Mouse (Mus musculus): ENCODE measurements around the gene Skint9. TPM values are rescaled to one million over a fixed set of nuclear protein-coding genes. Genes with fewer than 3 reads are reported as not detected.
"Not testable (repeated sequence)": the region's sequence is repeated elsewhere in the genome, so short reads cannot be mapped to it uniquely, and the experiment has no call there.

Skint9 gene
- not detected in 2 replicates for polyA plus RNA-seq (2015; fragmentation: Nextera tagmentation; extraction: Ambion mirVana)

DNA sequence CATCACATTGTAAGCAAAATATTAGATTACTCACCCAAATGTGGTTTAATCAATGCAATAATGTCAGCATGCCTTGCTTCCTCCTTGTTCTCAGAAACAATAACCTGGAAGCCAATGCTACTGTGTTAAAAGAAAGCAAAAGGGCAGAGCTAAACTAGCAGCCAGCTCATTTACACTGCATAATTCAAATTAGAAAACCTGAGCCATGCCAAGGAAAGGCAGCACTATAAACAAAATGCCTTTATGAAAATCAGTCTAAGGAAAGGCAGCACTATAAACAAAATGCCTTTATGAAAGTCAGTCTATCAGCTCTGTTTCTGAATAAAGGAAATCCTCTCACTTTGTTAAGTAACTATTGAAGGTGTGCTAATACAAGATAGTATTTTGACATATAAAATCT is at the start of gene Skint9:
Gene Skint9 (minus strand): TSS at position 101 of the 400 bp plus-strand sequence.
- ATAC-seq (ENCODE audit: low FRiP score, low TSS enrichment) (no peak), DNase-seq (ENCODE audit: low spot score) (no peak)
- TF ChIP-seq CTCF (IDR thresholded peaks at IDR 0.05; ENCODE audit: low read depth): no peak
- TF ChIP-seq EP300 (optimal IDR thresholded peaks at IDR 0.05): no peak
- no peak within 1 kb of the TSS for H3K27ac ChIP-seq (replicated peaks)
- no peaks in the 10 kb centered on the region for H3K9me3 ChIP-seq (ENCODE audit: control insufficient read depth, low read length)
- H3K36me3 ChIP-seq (ENCODE audit: control insufficient read depth, insufficient read depth, low read length): no peaks in the 10 kb centered on the region
- no peaks in the 10 kb centered on the region for H3K27me3 ChIP-seq (ENCODE audit: control insufficient read depth, insufficient read depth, low read length)
- H3K4me1 ChIP-seq (replicated peaks; ENCODE audit: control insufficient read depth, insufficient read depth): no peaks in the 10 kb centered on the region
- no peak within 1 kb of the TSS for H3K9ac ChIP-seq (ENCODE audit: low read length)
- no peak within 1 kb of the TSS for H3K4me2 ChIP-seq (replicated peaks; ENCODE audit: low read depth)
- H3K4me3 ChIP-seq (ENCODE audit: low read depth, low read length): no peak within 1 kb of the TSS

DNA sequence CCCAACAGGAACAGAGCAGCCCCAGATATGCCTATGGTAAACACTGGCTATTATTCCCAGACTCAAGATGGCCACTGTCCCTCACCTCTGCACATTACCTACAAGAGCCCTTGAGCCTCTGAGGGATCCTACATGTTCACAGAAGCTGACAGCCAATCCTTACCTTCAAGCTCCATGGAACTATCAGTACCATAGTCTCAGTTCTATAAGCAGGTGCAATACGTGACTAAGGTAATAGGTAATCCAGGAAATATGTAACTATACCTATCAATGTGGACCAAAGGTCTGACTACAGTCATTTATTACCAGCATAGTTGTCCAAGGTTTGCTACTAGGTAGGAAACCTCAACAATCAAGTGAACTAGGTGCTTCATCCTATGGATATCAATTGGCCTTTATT is 1.1 kb downstream of the Skint9 start:
- no peak overlapping the region for H3K9ac ChIP-seq (ENCODE audit: low read length)
- H3K4me2 ChIP-seq (replicated peaks; ENCODE audit: low read depth): no peak overlapping the region
- ATAC-seq (ENCODE audit: low FRiP score, low TSS enrichment) (no peak), DNase-seq (ENCODE audit: low spot score) (no peak)
- no peaks in the 10 kb centered on the region for H3K27me3 ChIP-seq (ENCODE audit: control insufficient read depth, insufficient read depth, low read length)
- no peaks in the 10 kb centered on the region for H3K4me1 ChIP-seq (replicated peaks; ENCODE audit: control insufficient read depth, insufficient read depth)
- WGBS: 49% methylated on average over 1 of the region's 1 CpGs
- H3K4me3 ChIP-seq (ENCODE audit: low read depth, low read length): no peak overlapping the region
- no peaks in the 10 kb centered on the region for H3K9me3 ChIP-seq (ENCODE audit: control insufficient read depth, low read length)
- H3K27ac ChIP-seq (replicated peaks): no peak overlapping the region
- H3K36me3 ChIP-seq (ENCODE audit: control insufficient read depth, insufficient read depth, low read length): no peaks in the 10 kb centered on the region
- TF ChIP-seq EP300 (optimal IDR thresholded peaks at IDR 0.05): no peak
- TF ChIP-seq CTCF (IDR thresholded peaks at IDR 0.05; ENCODE audit: low read depth): no peak

DNA sequence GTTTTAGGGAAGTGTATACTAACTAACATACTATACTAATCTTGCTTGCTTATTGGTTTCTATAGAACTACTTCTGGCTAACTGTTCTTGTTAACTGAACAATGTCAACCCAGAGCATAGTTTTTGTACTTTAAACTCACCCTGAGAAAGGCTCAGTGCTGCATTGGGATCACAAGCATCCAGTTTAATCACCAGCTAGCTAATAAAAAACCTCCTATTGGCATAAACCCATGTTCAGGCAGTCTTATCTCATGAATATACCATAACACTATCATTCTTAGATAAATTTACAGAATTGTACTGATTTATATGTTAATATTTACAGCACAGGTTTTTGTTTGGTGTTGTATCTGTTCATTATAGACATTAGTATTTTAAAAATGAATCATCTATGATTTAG is 1.6 kb downstream of the Skint9 start:
- no peaks in the 10 kb centered on the region for H3K27me3 ChIP-seq (ENCODE audit: control insufficient read depth, insufficient read depth, low read length)
- no peaks in the 10 kb centered on the region for H3K4me1 ChIP-seq (replicated peaks; ENCODE audit: control insufficient read depth, insufficient read depth)
- DNase-seq (ENCODE audit: low spot score) (no peak), ATAC-seq (ENCODE audit: low FRiP score, low TSS enrichment) (no peak)
- no peaks in the 10 kb centered on the region for H3K9me3 ChIP-seq (ENCODE audit: control insufficient read depth, low read length)
- no peak for TF ChIP-seq EP300 (optimal IDR thresholded peaks at IDR 0.05)
- TF ChIP-seq CTCF (IDR thresholded peaks at IDR 0.05; ENCODE audit: low read depth): no peak
- no peaks in the 10 kb centered on the region for H3K36me3 ChIP-seq (ENCODE audit: control insufficient read depth, insufficient read depth, low read length)
- no peak overlapping the region for H3K27ac ChIP-seq (replicated peaks)
- H3K4me3 ChIP-seq (ENCODE audit: low read depth, low read length): no peak overlapping the region
- no peak overlapping the region for H3K4me2 ChIP-seq (replicated peaks; ENCODE audit: low read depth)
- no peak overlapping the region for H3K9ac ChIP-seq (ENCODE audit: low read length)

DNA sequence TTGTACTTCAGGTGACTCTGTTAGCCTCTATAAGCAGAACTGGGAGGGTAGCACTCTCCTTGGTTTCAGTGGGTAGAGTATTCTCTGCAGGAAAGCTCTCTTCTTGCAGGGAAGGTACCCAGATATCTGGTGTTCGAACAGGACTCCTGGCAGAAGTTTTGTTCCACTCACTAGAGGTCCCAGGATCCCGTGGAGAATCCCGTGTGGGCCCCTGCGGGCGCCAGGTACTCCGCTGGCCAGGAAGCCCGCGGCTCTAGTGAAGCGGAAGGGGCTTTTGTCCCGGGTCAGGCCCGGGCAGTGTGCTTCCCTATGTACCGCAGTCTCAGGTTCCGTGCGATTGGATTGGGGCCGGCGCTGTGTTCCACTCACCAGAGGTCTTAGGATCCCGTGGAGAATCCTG is 84.7 kb downstream of the Skint9 start:
- H3K27ac ChIP-seq (replicated peaks); H3K9me3 ChIP-seq (ENCODE audit: control insufficient read depth, low read length); H3K27me3 ChIP-seq (ENCODE audit: control insufficient read depth, insufficient read depth, low read length); DNase-seq (ENCODE audit: low spot score); H3K4me3 ChIP-seq (ENCODE audit: low read depth, low read length); ATAC-seq (ENCODE audit: low FRiP score, low TSS enrichment); H3K36me3 ChIP-seq (ENCODE audit: control insufficient read depth, insufficient read depth, low read length); H3K4me2 ChIP-seq (replicated peaks; ENCODE audit: low read depth); H3K4me1 ChIP-seq (replicated peaks; ENCODE audit: control insufficient read depth, insufficient read depth); H3K9ac ChIP-seq (ENCODE audit: low read length): not testable (repeated sequence)
- 95% methylated on average over 16 of the region's 17 CpGs for WGBS

Other genes with a start within 250 kb of the Skint9 start
- 0.21 and 0.24 TPM in 2 replicates for gene Skint3, start 201.7 kb downstream of the Skint9 start, polyA plus RNA-seq (2015; fragmentation: Nextera tagmentation; extraction: Ambion mirVana)
- 0.13 and 0.32 TPM in 2 replicates for gene Skint2, start 123.2 kb upstream of the Skint9 start, polyA plus RNA-seq (2015; fragmentation: Nextera tagmentation; extraction: Ambion mirVana)

All from stomach, postnatal 0 days (tissue).